19 mouse cellular contexts compared by ENCODE assay signal in genomic region chr2:32305668-32306067, GRCm38 (mm10). TPM values are rescaled to one million over a fixed set of nuclear protein-coding genes. Genes with fewer than 3 reads are reported as not detected.
"Had no signal": no experiment of that assay in that cellular context is flagged by ENCODE, and none has a peak within 500 bp of the region (broad histone marks: within the 10 kb centered on the region; RNA-seq: fewer than 3 reads in every experiment).

No protein-coding gene starts in this region.

- H3K4me1 ChIP-seq: midbrain, embryonic 12.5 days; midbrain, embryonic 15.5 days had no signal

- H3K27me3 ChIP-seq: kidney, embryonic 15.5 days; midbrain, embryonic 15.5 days; stomach, embryonic 15.5 days had no signal

- H3K27ac ChIP-seq: kidney, embryonic 15.5 days; liver, embryonic 14.5 days; macrophage; midbrain, embryonic 12.5 days; midbrain, embryonic 15.5 days; neural tube, embryonic 13.5 days; stomach, embryonic 15.5 days had no signal

- H3K9me3 ChIP-seq: kidney, embryonic 15.5 days; midbrain, embryonic 12.5 days; midbrain, embryonic 15.5 days; neural tube, embryonic 13.5 days; stomach, embryonic 15.5 days had no signal

- H3K4me3 ChIP-seq: kidney, embryonic 15.5 days; midbrain, embryonic 12.5 days; midbrain, embryonic 15.5 days; neural tube, embryonic 13.5 days; stomach, embryonic 15.5 days had no signal

- DNase-seq: kidney, adult 8-10 months; kidney, postnatal 10 days; kidney, postnatal 36 days; left cerebral cortex, postnatal 4 days; liver, postnatal 0 days; lung, embryonic 14.5 days; retina, postnatal 1 day; right cerebral cortex, postnatal 25 days; spleen, adult 18-20 months; thymus, postnatal 36 days had no signal

- ATAC-seq: liver, postnatal 0 days; lung, postnatal 0 days; midbrain, embryonic 15.5 days had no signal

RNA-seq across cellular contexts. Expression of gene Dnm1, which starts 47.5 kb away (rescaled TPM):
- total RNA-seq: neutrophil, adult 5-6 weeks had no signal
